Comparison of ENCODE assay signal across 10 mouse cellular contexts in the genomic region with DNA sequence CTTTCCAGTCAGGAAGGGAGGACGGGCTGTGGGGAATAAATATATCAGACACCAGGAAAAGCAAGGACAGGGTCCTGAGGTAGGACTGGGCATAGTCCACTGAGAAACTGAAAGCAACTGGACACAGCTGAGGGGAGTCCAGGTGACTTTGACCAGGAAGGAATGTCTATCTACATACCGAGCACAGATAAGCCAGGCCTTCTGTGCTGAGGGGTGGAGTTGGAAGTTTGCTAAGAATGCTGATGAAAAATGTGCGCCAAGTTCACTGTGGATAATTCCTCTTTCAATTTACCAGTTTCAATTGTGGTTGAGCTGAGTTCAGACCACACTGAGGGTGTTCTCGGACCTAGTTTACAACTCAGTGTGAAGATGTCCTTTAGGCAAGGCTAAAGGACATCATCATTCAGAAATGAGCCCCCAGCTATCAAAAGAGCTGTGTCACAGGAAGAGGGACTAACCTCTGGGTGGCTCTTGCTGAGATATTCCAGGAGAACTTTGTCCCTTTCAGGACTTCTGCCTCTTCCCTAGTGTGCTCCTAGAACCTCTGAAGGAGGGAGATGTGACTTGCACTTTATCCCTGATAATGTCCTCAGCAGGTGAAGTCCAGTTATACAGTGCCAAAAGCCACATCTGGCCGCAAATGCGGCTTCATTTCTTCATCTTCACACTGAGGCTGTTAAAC. TPM values are rescaled to one million over a fixed set of nuclear protein-coding genes. Genes with fewer than 3 reads are reported as not detected.
DNase-seq lines count a peak whose midpoint lies in the region; ATAC-seq and TF ChIP-seq lines count a peak whose summit lies in the region.
"Had no signal": no experiment of that assay in that cellular context is flagged by ENCODE, and none has a peak within 500 bp of the region (broad histone marks: within the 10 kb centered on the region; RNA-seq: fewer than 3 reads in every experiment).

No protein-coding gene starts in this region.

- H3K36me3 ChIP-seq in heart, embryonic 10.5 days = no peaks in the 10 kb centered on the region
- H3K36me3 ChIP-seq in testis, adult 2 months (ENCODE audit: control insufficient read depth, insufficient read depth, low read length) = no peaks in the 10 kb centered on the region
- no peaks in the 10 kb centered on the region for H3K36me3 ChIP-seq in liver, embryonic 16.5 days (ENCODE audit: control insufficient read depth, insufficient read depth)

- DNase-seq in heart, embryonic 10.5 days (ENCODE audit: low spot score) = no peak
- no peak for DNase-seq in heart, postnatal 25 days (ENCODE audit: low spot score)
- DNase-seq in testis, postnatal 14 days (ENCODE audit: low spot score) = no peak
- no peak for DNase-seq in cerebellum, adult 9-11 months
- no peak for DNase-seq in cerebellum, postnatal 4 days (ENCODE audit: low spot score in 2 of 2)
- no peak for DNase-seq in urinary bladder, adult 18-20 months (ENCODE audit: low spot score in 2 of 2)
- DNase-seq: cerebellum, adult 11-12 months; right cerebral cortex, postnatal 14 days had no signal

- no peak for TF ChIP-seq CTCF in testis, adult 2 months (IDR thresholded peaks at IDR 0.05; ENCODE audit: control insufficient read depth, insufficient read depth, insufficient replicate concordance, low read depth, low read length)

- peak; percentile 52 for ATAC-seq in liver, embryonic 16.5 days (ENCODE audit: low read depth)

- H3K9me3 ChIP-seq in heart, embryonic 10.5 days = no peaks in the 10 kb centered on the region
- no peaks in the 10 kb centered on the region for H3K9me3 ChIP-seq in liver, embryonic 16.5 days (replicated peaks; ENCODE audit: control insufficient read depth, low read length)

- H3K4me3 ChIP-seq in heart, embryonic 10.5 days = no peak overlapping the region
- no peak overlapping the region for H3K4me3 ChIP-seq in testis, adult 2 months (ENCODE audit: control insufficient read depth, low read depth, low read length)
- no peak overlapping the region for H3K4me3 ChIP-seq in liver, embryonic 16.5 days (ENCODE audit: low read depth, low read length)

- peaks cover 46% of the 10 kb centered on the region for H3K4me1 ChIP-seq in heart, embryonic 10.5 days
- H3K4me1 ChIP-seq in testis, adult 2 months (ENCODE audit: control insufficient read depth, insufficient read depth, low read length) = peaks cover 12% of the 10 kb centered on the region
- H3K4me1 ChIP-seq in liver, embryonic 16.5 days (ENCODE audit: control insufficient read depth, low read depth, low read length) = peaks cover 33% of the 10 kb centered on the region

- peak overlapping the region; percentile 35 for H3K4me2 ChIP-seq in liver, embryonic 16.5 days (ENCODE audit: low read depth, low read length)

- H3K27me3 ChIP-seq in heart, embryonic 10.5 days (ENCODE audit: insufficient read depth, poor library complexity, severe bottlenecking) = no peaks in the 10 kb centered on the region
- H3K27me3 ChIP-seq in testis, adult 2 months (ENCODE audit: control insufficient read depth, insufficient read depth, low read length) = no peaks in the 10 kb centered on the region
- H3K27me3 ChIP-seq in liver, embryonic 16.5 days (ENCODE audit: control insufficient read depth, insufficient read depth, low read depth, low read length) = no peaks in the 10 kb centered on the region

- WGBS in heart, embryonic 10.5 days = 58% methylated on average over 6 of the region's 6 CpGs
- 47% methylated on average over 6 of the region's 6 CpGs for WGBS in liver, embryonic 16.5 days (ENCODE audit: insufficient replicate concordance)

- H3K27ac ChIP-seq in heart, embryonic 10.5 days = peak overlapping the region; percentile 72
- H3K27ac ChIP-seq in testis, adult 2 months (ENCODE audit: control insufficient read depth, insufficient read depth, low read depth, low read length) = peak overlapping the region; percentile 10
- H3K27ac ChIP-seq in liver, embryonic 16.5 days (ENCODE audit: low read length) = peak overlapping the region; percentile 46

- H3K9ac ChIP-seq in liver, embryonic 16.5 days (ENCODE audit: low read depth, low read length) = peak overlapping the region; percentile 8; the same call in 1 of the 2 replicates

- no peak for TF ChIP-seq POLR2A in testis, adult 2 months (IDR thresholded peaks at IDR 0.05; ENCODE audit: control insufficient read depth, low read depth, low read length)

- intact Hi-C loops in heart, postnatal 25 days (cut with DNase I) = no loop called here

RNA-seq across cellular contexts. Expression of gene D5Ertd579e, which starts 5.3 kb away (rescaled TPM):
- 25.5 and 33.7 TPM in 2 replicates for polyA plus RNA-seq in heart, embryonic 10.5 days (2016; fragmentation: Nextera tagmentation; extraction: Ambion mirVana)
- total RNA-seq in heart, postnatal 25 days (2021) = 10 to 100 TPM; 79.8 to 91.2 TPM
- polyA plus RNA-seq in testis, adult 2 months (2012; rRNA removed) = 16.6 and 23.1 TPM in 2 replicates
- 22.6 and 23.2 TPM in 2 replicates for polyA plus RNA-seq in liver, embryonic 16.5 days (2015; fragmentation: Nextera tagmentation; extraction: Ambion mirVana)

RNA-seq across cellular contexts. Expression of gene Bloc1s4, which starts 47.4 kb away (rescaled TPM):
- polyA plus RNA-seq in heart, embryonic 10.5 days (2016; fragmentation: Nextera tagmentation; extraction: Ambion mirVana) = 19.5 and 27.1 TPM in 2 replicates
- 10 to 100 TPM; 12.9 to 13.0 TPM for total RNA-seq in heart, postnatal 25 days (2021)
- polyA plus RNA-seq in testis, adult 2 months (2012; rRNA removed) = 22.6 and 22.9 TPM in 2 replicates
- polyA plus RNA-seq in liver, embryonic 16.5 days (2015; fragmentation: Nextera tagmentation; extraction: Ambion mirVana) = 11.3 and 12.6 TPM in 2 replicates

Comparison
In these comparisons a context has a peak if more than half of its experiments do, and no peak if none do; other contexts are left out.
1. H3K27ac ChIP-seq: peak in every context shown above with its lines; median percentile 72 in heart, embryonic 10.5 days; 46 in liver, embryonic 16.5 days; 10 in testis, adult 2 months.